Mouse (Mus musculus) midbrain, embryonic 15.5 days (tissue): ENCODE data around the gene Olfr1375. TPM values are rescaled to one million over a fixed set of nuclear protein-coding genes. Genes with fewer than 3 reads are reported as not detected.
"Not testable (repeated sequence)": the region's sequence is repeated elsewhere in the genome, so short reads cannot be mapped to it uniquely, and the experiment has no call there.

Experiments used
- ATAC-seq: fragments of 200-750 bp; cut with Nextera tagmentation; replicated peaks from 2 replicates; pipeline ENCODE4 v1.8.0; 2017; ENCODE audit warnings: moderate TSS enrichment
- H3K27ac ChIP-seq: fragments of 300-500 bp; sonication (generic); 2 replicates; pipeline ENCODE4 v1.5.1; 2015; ENCODE audit warnings: mild to moderate bottlenecking, inconsistent platforms
- H3K27me3 ChIP-seq: fragments of 300-500 bp; sonication (generic); replicated peaks from 2 replicates; pipeline ENCODE4 v1.6.1; 2015; ENCODE audit warnings: inconsistent platforms
- H3K36me3 ChIP-seq: fragments of 300-500 bp; sonication (generic); replicated peaks from 2 replicates; pipeline ENCODE4 v1.6.1; 2015; ENCODE audit warnings: inconsistent platforms
- H3K4me1 ChIP-seq: fragments of 300-500 bp; sonication (generic); 2 replicates; pipeline ENCODE4 v1.6.1; 2015; ENCODE audit warnings: inconsistent platforms
- H3K4me2 ChIP-seq: fragments of 300-500 bp; sonication (generic); 2 replicates; pipeline ENCODE4 v1.6.1; 2015; ENCODE audit warnings: inconsistent platforms, mild to moderate bottlenecking, moderate library complexity
- H3K4me3 ChIP-seq: fragments of 300-500 bp; sonication (generic); 2 replicates; pipeline ENCODE4 v1.5.1; 2015; ENCODE audit warnings: mild to moderate bottlenecking, inconsistent platforms
- H3K9ac ChIP-seq: fragments of 300-500 bp; sonication (generic); 2 replicates; pipeline ENCODE4 v1.6.1; 2015; ENCODE audit warnings: mild to moderate bottlenecking, inconsistent platforms
- H3K9me3 ChIP-seq: fragments of 300-500 bp; sonication (generic); 2 replicates; pipeline ENCODE4 v1.6.1; 2016; ENCODE audit warnings: inconsistent platforms
- WGBS: fragments of 180-500 bp; shearing (Covaris S2); methylation state at CpG from one replicate; pipeline ENCODE4 v1.1.7; 2015; ENCODE audit warnings: mixed read lengths; 5-methylcytosine and 5-hydroxymethylcytosine counted together
- polyA plus RNA-seq: library from polyadenylated mRNA; unstranded; fragments of >200 nt; fragmentation: Nextera tagmentation; extraction: Ambion mirVana; gene quantifications from 2 replicates; pipeline ENCODE4 v1.2.1, GENCODE M21; 2015

Olfr1375 gene
- not detected in 2 replicates for polyA plus RNA-seq

DNA sequence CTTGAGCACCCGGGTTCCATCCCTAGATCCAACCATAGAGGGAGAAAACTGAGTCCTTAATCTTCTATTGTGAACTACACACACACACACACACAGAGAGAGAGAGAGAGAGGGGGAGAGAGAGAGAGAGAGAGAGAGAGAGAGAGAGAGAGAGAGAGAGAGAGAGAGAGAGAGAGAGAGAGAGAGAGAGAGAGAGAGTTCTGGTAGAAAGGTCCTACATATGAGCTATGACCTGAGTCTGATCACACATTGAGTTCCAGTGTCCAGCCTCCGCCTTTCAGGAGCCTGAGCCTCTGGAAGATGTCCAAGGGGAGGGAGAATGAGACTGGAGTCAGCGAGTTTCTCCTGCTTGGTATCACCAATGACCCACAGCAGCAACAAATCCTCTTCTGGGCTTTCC lies at the start of gene Olfr1375:
TSS of gene Olfr1375 (plus strand) at position 301 of the 400 bp plus-strand sequence.
- not testable (repeated sequence) for H3K9ac ChIP-seq, H3K27ac ChIP-seq, ATAC-seq, H3K4me3 ChIP-seq, H3K36me3 ChIP-seq, H3K4me1 ChIP-seq, H3K4me2 ChIP-seq, H3K9me3 ChIP-seq, H3K27me3 ChIP-seq
- 80% methylated on average over 3 of the region's 3 CpGs for WGBS

DNA sequence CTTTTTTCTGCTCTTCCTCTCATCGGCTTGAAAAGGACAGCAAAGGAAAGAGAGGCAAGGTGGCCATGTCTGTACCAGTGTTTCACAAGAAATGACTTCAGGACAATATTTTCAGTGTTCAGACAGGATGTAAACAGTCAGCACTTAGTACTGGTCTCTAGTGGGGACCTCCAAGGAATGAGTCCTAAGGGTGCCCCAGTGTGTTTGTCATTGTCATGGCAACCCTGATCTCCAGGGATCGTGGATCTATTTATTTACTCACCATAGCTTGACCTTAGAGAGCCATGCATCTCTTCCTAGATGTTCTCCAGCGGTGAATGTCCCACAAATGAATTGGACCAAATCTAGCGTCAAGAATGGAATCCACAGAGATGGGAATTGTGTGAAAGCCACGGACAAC lies 44.6 kb upstream of the Olfr1375 start, which contains the start of gene Olfr51:
TSS of gene Olfr51 (plus strand) at position 301 of the 400 bp plus-strand sequence.
- no peak for ATAC-seq
- 83% methylated on average over 5 of the region's 5 CpGs for WGBS

DNA sequence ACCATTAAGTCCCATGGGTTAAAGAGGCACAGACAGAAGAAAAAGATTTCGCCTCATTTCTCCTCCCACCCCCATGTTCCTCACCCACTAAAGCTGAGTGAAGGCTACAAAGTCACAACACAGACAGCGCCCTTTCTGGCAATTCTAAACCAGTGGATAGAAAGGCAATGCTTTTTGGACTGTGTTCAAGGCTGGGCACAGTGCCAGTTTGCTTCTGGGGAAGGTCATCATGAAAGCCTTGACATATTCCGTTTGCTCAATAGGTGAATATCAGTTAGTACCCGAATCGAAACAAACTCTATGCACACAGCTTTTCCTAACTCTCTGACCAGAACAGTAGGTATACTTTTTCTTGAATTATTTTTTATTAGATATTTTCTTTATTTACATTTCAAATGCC lies 36.1 kb upstream of the Olfr1375 start:
- Histone ChIP-seq H3K4me3 (no peak overlapping the region), H3K9me3 (no peaks in the 10 kb centered on the region), H3K36me3 (no peaks in the 10 kb centered on the region), H3K27me3 (no peaks in the 10 kb centered on the region), H3K9ac (no peak overlapping the region), H3K4me2 (no peak overlapping the region), H3K4me1 (no peaks in the 10 kb centered on the region), H3K27ac (no peak overlapping the region)
- WGBS = 71% methylated on average over 5 of the region's 5 CpGs
- ATAC-seq = no peak

More for the DNA sequence above, 44.6 kb upstream of the Olfr1375 start, which contains the start of gene Olfr51:
- H3K27ac ChIP-seq = no peak within 1 kb of the TSS
- no peaks in the 10 kb centered on the region for H3K27me3 ChIP-seq
- H3K4me1 ChIP-seq = no peaks in the 10 kb centered on the region
- no peak within 1 kb of the TSS for H3K4me3 ChIP-seq
- no peaks in the 10 kb centered on the region for H3K9me3 ChIP-seq
- H3K4me2 ChIP-seq = no peak within 1 kb of the TSS
- H3K9ac ChIP-seq = no peak within 1 kb of the TSS
- no peaks in the 10 kb centered on the region for H3K36me3 ChIP-seq

DNA sequence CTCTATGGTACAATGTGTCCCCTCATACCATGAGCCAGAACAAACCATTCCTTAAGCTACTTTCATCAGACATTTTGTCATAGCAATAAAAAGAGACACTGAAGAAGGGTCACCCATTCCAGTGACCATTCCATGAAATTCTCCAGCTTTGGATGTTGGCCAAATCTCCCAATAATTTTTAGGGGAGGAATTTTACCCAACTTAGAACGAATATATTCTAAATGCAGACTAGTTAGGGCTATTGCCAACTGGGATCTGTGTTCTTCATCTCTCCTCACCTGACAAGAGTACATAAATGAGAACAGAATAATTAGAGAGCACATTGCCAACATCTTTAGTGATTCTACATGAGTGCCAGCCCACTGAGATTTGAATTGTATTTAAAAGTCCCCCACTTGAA lies 34.0 kb upstream of the Olfr1375 start, which contains the start of gene Olfr54:
TSS of gene Olfr54 (plus strand) at position 301 of the 400 bp plus-strand sequence.
- Histone ChIP-seq H3K9me3 (no peaks in the 10 kb centered on the region), H3K36me3 (no peaks in the 10 kb centered on the region), H3K9ac (no peak within 1 kb of the TSS), H3K4me2 (no peak within 1 kb of the TSS), H3K27me3 (no peaks in the 10 kb centered on the region), H3K4me3 (no peak within 1 kb of the TSS), H3K4me1 (no peaks in the 10 kb centered on the region), H3K27ac (no peak within 1 kb of the TSS)
- no peak for ATAC-seq
- WGBS = 63% methylated on average over 1 of the region's 1 CpGs

DNA sequence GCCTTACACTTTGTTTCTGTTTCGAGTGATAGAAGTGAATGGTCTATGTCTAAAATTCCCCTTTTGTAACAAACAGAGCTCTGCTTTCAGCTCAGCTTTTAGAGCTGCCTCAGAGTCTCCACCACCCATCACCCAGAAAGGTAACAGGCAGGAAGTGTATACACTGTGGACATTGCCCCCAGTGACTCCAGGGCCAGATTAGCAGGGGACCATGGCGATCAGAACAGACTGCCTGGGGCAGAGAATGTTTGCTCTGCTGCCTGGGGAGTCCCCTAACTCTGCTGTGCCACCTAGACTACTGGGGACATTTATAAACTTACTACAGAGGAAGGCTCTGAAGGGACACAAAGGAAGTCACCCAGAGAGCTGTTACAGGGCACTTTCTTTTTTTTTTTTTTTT lies 31.6 kb upstream of the Olfr1375 start:
- Histone ChIP-seq H3K4me3 (no peak overlapping the region), H3K27ac (no peak overlapping the region), H3K36me3 (no peaks in the 10 kb centered on the region), H3K4me2 (no peak overlapping the region), H3K9ac (no peak overlapping the region), H3K4me1 (no peaks in the 10 kb centered on the region), H3K9me3 (no peaks in the 10 kb centered on the region), H3K27me3 (no peaks in the 10 kb centered on the region)
- 50% methylated on average over 2 of the region's 2 CpGs for WGBS
- ATAC-seq = no peak

DNA sequence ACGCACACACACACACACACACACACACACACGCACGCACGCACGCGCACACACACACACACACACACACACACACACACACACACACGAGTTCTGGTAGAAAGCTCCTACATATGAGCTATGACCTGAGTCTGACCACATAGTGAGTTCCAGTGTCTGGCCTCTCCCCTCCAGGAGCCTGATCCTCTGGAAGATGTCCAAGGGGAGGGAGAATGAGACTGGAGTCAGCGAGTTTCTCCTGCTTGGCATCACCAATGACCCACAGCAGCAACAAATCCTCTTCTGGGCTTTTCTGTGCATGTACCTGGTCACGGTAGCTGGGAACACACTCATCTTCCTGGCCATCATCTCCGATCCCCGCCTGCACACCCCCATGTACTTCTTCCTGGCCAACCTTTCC lies 21.1 kb upstream of the Olfr1375 start:
- ATAC-seq, H3K27me3 ChIP-seq, H3K4me3 ChIP-seq, H3K4me1 ChIP-seq, H3K4me2 ChIP-seq, H3K9me3 ChIP-seq, H3K36me3 ChIP-seq, H3K27ac ChIP-seq, H3K9ac ChIP-seq: not testable (repeated sequence)
- 89% methylated on average over 11 of the region's 11 CpGs for WGBS

DNA sequence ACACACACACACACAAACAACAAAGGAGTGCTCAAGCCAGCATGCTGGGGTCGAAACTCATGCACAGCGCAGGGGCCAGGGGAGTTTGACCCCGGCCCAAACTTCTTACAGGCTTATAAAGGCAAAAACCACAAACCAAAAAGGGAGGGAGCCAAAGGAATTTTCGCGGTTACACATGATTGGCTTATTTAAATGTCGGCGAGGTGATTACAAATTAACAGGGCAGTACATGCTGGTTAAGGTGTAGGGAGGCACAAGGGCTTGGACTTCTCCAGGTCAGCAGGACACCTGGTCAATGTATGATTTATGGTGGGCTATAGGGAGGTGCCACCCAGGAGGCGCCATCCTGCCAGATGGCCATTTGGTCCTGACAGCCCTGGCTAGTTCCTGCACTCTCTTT lies 18.5 kb upstream of the Olfr1375 start:
- H3K27me3 ChIP-seq, H3K9ac ChIP-seq, H3K36me3 ChIP-seq, H3K4me2 ChIP-seq, H3K4me3 ChIP-seq, H3K9me3 ChIP-seq, H3K27ac ChIP-seq, H3K4me1 ChIP-seq, ATAC-seq: not testable (repeated sequence)
- 70% methylated on average over 8 of the region's 8 CpGs for WGBS

DNA sequence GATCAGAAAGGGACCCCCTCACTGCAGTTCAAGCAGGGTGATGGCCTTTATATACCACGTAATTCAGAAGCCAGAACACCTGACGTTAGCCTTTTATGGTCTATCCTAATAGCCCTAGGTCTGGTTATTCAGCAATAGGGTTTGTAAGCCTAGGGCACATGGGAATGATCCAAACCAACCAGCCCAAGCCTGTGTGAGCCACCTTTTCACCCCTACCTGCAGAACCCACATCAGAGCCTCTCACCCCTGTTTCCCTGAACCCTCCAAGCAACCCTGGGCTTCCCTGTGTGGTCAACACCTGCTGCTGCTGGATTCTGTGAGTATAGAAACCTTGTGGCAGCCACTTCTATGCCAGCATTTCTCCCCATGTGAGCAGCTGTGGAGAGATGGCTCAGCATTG lies 17.7 kb upstream of the Olfr1375 start:
- Histone ChIP-seq H3K36me3 (no peaks in the 10 kb centered on the region), H3K9me3 (no peaks in the 10 kb centered on the region), H3K4me2 (no peak overlapping the region), H3K4me3 (no peak overlapping the region), H3K4me1 (no peaks in the 10 kb centered on the region), H3K27me3 (no peaks in the 10 kb centered on the region), H3K9ac (no peak overlapping the region), H3K27ac (no peak overlapping the region)
- 80% methylated on average over 2 of the region's 2 CpGs for WGBS
- no peak for ATAC-seq

DNA sequence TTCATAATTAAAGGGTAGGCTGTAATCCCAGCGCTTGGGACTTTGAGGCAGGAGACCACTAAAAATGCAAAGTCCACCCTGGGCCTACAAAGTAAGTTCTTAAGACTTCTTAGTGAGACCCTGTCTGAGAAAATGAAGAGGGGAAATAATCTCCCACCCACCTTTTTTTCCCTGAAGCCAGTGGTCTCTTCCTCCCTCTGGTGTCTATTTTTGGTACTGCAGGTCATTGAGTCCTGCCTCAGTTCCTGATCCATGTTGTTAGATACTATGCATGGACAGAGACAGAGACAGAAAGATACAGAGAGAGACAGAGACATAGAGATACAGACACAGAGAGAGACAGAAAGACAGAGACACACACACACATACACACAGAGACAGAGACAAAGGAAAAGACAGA lies 15.1 kb upstream of the Olfr1375 start:
- H3K36me3 ChIP-seq = no peaks in the 10 kb centered on the region
- no peaks in the 10 kb centered on the region for H3K9me3 ChIP-seq
- no peak overlapping the region for H3K9ac ChIP-seq
- H3K4me3 ChIP-seq = no peak overlapping the region
- no peaks in the 10 kb centered on the region for H3K27me3 ChIP-seq
- H3K4me2 ChIP-seq = no peak overlapping the region
- WGBS = 25% methylated on average over 1 of the region's 1 CpGs
- H3K27ac ChIP-seq = no peak overlapping the region
- no peak for ATAC-seq
- no peaks in the 10 kb centered on the region for H3K4me1 ChIP-seq

DNA sequence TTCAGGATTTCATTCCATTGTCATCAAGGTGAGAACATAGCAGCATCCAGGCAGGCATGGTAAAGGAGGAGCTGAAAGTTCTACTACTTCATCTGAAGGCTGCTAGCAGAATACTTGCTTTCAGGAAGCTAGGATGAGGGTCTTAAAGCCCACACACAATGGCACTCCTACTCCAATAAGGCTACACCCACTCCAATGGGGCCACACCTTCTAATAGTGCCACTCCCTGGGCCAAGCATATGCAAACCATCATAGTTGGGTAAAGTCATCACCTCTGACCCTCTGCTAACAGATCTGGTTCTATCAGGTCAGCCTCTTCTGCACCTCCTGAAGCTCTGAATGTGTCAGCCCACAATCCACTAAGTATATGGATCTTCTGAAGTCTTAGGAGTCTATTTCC lies 13.8 kb upstream of the Olfr1375 start:
- ATAC-seq, H3K4me3 ChIP-seq, H3K4me2 ChIP-seq, H3K4me1 ChIP-seq, H3K9me3 ChIP-seq, H3K9ac ChIP-seq, H3K27ac ChIP-seq, H3K36me3 ChIP-seq, H3K27me3 ChIP-seq: not testable (repeated sequence)

DNA sequence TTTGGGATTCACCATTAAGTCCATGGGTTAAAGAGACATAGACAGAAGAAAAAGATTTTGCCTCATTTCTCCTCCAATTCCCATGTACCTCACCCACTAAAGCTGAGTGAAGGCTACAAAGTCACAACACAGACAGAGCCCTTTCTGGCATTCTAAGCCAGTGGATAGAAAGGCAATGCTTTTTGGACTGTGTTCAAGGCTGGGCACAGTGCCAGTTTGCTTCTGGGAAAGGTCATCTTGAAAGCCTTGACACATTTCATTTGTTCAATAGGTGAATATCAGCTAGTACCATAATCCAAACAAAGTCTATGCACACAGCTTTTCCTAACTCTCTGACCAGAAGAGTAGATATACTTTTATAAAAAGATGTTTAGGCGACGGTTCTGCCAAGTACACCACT lies 12.0 kb upstream of the Olfr1375 start:
- no peaks in the 10 kb centered on the region for H3K9me3 ChIP-seq
- 95% methylated on average over 2 of the region's 2 CpGs for WGBS
- H3K4me2 ChIP-seq = no peak overlapping the region
- H3K4me3 ChIP-seq = no peak overlapping the region
- H3K9ac ChIP-seq = no peak overlapping the region
- no peaks in the 10 kb centered on the region for H3K27me3 ChIP-seq
- no peaks in the 10 kb centered on the region for H3K36me3 ChIP-seq
- no peaks in the 10 kb centered on the region for H3K4me1 ChIP-seq
- no peak overlapping the region for H3K27ac ChIP-seq
- no peak for ATAC-seq

DNA sequence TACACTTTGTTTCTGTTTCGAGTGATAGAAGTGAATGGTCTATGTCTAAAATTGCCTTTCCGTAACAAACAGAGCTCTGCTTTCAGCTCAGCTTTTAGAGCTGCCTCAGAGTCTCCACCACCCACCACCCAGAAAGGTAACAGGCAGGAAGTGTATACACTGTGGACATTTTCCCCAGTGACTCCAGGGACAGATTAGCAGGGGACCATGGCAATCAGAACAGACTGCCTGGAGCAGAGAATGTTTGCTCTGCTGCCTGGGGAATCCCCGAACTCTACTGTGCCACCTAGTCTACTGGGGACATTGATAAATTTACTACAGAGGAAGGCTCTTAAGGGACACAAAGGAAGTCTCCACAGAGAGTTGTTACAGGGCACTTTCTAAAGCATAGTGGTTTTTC lies 3.1 kb upstream of the Olfr1375 start:
- H3K4me2 ChIP-seq, H3K9ac ChIP-seq, ATAC-seq, H3K9me3 ChIP-seq, H3K27ac ChIP-seq, H3K27me3 ChIP-seq, H3K4me3 ChIP-seq, H3K36me3 ChIP-seq, H3K4me1 ChIP-seq: not testable (repeated sequence)
- WGBS = 88% methylated on average over 3 of the region's 3 CpGs

DNA sequence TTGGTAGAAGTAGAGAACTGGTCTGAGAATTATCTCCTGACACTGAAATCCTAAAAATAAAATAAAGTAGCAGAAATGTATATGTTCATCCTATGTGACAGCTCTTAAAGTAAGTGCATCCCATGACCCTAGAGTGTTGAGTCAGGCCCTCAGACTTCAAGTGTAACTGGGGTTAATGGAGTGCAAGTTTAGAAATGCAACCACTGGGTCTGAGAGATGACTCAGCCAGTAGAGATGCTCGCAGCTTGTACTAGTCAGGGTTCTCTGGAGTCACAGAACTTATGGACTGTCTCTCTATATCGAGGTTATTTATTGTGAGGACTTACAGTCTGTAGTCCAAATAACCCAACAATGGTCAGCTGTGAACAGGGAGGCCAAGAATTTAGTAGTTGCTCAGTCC lies 3.8 kb downstream of the Olfr1375 start:
- Histone ChIP-seq H3K27ac (no peak overlapping the region), H3K4me2 (no peak overlapping the region), H3K4me1 (no peaks in the 10 kb centered on the region), H3K36me3 (no peaks in the 10 kb centered on the region), H3K27me3 (no peaks in the 10 kb centered on the region), H3K9ac (no peak overlapping the region), H3K4me3 (no peak overlapping the region), H3K9me3 (no peaks in the 10 kb centered on the region)
- no peak for ATAC-seq
- WGBS = 68% methylated on average over 2 of the region's 2 CpGs

DNA sequence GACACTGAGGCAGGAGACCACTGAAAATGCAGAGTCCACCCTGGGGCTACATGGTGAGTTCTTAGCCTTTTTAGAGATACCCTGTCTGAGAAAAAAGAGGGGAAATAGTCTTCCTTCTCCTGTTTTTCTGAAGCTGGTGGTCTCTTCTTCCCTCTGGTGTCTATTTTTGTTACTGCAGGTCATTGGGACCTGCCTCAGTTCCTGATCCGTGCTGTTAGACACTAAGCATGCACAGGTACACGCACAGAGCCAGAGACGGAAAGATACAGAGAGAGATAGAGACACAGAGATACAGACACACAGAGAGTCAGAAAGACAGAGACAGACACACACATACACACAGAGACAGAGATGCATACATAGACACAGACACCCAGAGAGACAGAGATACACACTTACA lies 5.3 kb downstream of the Olfr1375 start:
- Histone ChIP-seq H3K27me3 (no peaks in the 10 kb centered on the region), H3K4me3 (no peak overlapping the region), H3K4me1 (no peaks in the 10 kb centered on the region), H3K9ac (no peak overlapping the region), H3K36me3 (no peaks in the 10 kb centered on the region), H3K4me2 (no peak overlapping the region), H3K27ac (no peak overlapping the region), H3K9me3 (no peaks in the 10 kb centered on the region)
- 65% methylated on average over 3 of the region's 3 CpGs for WGBS
- ATAC-seq = no peak
